Mouse (Mus musculus): Measurements from ENCODE around the gene Junb.

DNA sequence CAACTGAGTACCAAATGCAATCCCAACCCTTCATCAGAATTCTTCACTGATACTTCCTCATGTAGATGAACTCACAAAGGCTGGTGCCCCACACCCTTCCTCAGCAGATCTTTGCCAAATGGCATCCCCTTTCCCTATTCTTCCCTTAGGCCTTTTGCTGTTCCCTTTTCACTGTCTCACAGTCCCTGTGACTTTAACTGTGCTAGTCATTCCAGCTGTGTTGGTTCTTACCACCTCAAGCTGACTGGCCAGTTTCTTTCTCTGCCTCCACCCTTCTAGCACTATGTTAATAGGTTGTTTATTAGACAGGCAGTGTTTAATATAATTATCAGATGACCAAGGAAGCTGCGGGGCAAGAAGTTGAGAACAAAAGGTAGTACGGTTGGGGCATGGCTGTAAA, 9.9 kb downstream of the Junb start:
- TF ChIP-seq POLR2A (IDR thresholded peaks at IDR 0.05; ENCODE audit: extremely low read depth, insufficient read depth, low read length) (no peak), CTCF (IDR thresholded peaks at IDR 0.05; ENCODE audit: low read depth, low read length) (no peak)

All from liver, adult 2 months (tissue).